Mouse (Mus musculus) retina, adult 2 months (tissue): ENCODE data around the gene Cacna1c.

Source experiments
- DNase-seq: peaks from one replicate; pipeline ENCODE4 v3.0.0-alpha.2; 2012; ENCODE audit warnings: low read depth, low spot score

The Cacna1c gene

DNA sequence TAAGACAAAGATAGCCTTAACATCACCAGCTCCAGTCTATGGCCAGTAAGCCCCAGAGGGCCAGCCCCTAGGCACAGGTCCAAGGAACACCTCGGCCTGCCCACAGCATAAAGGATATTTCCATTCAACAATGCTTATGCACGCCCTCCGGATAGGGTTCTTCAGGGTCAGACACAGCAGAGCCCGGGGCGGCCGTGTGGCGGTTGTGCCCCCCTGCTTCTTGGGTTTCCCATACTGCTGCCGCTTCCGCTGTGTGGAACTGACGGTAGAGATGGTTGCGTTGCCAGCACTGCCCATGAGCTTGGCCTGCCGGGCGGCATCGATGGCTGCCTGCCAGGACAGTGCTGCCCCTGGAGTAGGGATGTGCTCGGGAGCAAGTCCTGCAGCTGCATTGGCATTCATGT lies 139.1 kb downstream of the Cacna1c start:
- no peak for DNase-seq

DNA sequence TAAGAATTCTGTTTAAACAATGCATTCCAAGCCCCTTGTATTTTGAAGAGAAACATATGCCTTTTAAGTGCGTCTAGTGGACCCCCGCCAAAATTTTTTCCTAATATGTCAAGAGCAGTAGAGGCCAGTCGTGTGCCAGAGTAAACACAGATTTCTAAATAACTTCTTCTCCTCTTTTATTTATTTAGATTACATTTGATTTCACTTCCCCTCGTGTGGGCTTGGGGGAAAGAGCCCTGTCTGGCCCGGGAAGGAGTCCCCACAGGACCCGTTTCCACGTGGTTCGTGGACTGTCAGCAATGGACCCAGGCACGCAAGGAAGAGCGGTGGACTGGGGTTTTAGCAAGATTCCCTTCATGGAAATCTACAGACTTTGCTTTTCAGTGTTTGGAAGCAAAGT lies 143.4 kb downstream of the Cacna1c start:
- no peak for DNase-seq

DNA sequence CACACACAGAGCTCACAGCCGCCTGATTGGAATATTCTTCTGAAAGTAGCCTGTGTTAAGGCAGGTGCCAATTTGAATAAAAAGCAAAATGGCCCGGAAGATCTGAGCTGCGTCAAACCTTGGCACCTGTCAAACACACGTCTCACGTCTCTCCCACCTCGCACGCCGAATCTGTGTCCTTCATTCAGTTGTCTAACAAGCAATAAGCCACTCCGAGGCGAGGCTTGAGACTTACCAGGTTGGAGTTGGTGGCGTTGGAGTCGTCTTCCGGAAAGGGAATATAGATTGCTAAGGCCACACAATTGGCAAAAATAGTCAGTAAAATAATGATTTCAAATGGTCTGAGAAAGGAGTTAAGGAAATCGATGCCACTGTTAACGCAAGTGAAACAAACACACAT lies 143.9 kb downstream of the Cacna1c start:
- DNase-seq: no peak

DNA sequence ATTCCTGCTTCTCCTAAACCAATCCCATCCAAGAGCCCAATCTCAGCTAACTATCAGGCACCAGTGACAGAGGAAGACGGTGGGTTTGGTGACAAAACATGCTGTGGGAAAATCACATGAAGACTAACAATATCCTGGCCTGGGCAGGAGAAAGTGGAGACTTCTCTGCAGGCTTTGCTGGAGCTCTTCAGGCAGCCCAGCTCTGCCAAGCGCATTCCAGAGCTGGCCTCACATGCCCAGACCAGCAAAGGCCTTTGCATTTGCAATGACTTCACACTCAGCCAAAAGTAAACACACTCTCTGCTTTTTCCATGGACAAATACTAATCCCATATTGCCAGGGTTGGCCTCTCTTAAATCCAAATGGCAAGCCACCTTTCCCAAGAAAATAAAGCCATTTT lies 144.5 kb downstream of the Cacna1c start:
- no peak for DNase-seq

DNA sequence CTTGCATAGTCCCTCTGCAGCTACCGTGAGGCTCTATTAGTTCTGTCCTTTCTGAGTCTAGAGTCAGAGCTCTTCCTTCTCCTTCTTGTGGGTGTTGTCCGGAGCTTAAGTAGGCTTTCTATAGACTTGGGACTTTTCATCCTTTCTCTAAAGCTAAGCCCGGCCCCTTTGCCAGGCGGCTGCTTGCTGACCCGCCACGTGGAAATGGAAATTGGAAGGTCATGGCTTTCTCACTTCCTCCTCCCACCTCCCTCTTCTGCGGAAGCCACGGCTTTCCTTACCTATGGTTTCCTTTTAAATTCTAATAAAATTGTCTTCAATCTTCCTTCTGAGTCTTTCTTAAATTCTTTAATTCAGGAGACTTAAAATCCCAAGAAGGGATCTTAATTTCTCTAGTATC lies 148.9 kb downstream of the Cacna1c start:
- no peak for DNase-seq

DNA sequence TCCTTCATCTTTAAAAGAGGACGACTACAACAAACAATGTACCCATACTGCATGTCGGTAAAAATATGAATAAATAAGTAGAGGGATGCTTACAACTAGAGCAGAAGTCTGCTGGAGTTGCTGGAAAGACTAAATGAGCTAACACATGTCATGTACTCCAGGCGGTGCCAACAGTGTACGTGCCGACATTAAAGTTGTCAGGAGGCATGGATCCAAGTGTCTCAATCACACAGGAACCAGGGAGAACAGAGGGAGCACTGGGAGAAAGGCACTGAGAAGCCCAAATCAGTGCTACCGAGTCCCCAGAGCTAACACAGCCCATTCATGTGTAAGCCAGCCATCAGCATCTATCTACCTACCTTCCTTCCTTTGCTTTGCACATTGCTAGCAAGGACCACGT lies 150.7 kb downstream of the Cacna1c start:
- no peak for DNase-seq

DNA sequence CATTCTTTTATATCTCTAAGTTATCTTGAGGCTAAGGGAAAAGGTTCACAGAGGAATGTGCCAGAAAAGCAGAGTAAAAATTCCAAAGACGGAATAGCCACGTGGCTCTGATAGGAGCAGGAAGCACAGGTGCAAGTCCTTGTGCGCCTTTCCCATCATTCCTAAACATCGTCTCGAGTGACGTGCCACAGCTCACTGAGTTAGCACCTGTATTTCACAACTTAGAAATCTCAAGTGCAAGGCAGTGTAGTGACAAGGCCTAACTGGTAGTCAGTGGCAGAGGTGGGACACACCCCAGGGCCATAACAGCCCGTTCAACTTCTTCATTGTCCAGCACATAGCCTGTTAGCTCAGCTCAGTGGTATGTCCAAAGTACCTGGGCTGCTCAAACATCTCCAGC lies 152.1 kb downstream of the Cacna1c start:
- DNase-seq: no peak

DNA sequence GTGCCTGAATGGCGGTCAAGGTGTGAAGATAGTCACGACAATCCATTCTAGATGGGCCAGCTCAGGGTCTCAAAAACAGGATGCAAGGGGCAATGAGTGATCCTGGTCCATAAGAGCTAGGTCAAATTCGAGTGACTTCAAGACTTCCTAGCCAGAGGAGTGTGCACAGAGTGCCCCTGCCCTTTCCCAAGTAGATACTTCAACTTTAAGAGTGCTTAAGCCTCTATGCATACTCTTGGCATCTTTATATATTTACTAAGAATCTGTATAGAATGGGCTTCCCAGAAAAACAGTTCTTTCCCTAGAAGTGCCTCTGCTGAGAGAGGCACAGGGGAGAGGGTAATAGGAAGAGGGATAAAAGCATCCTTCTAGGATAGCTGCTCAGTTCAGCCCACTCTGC lies 153.4 kb downstream of the Cacna1c start:
- DNase-seq: no peak

DNA sequence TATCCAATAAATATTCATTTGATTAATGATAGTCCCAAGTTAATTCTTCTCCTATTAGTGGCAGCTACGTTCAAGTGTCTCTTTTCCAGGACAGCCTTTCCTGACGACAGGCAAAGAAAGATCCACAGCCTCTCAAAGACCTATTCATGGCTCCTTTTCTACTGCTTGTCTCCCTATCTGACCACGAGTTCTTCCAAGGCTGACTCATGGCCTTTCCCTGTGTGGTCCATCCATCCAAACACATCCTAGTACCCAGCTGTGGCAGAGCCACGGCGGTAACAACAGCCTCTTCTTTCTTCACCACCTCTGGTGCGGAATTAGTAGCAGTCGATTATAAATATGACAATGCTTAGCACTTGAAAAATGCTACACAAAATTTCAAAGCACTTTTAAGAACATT lies 155.3 kb downstream of the Cacna1c start:
- DNase-seq: no peak

DNA sequence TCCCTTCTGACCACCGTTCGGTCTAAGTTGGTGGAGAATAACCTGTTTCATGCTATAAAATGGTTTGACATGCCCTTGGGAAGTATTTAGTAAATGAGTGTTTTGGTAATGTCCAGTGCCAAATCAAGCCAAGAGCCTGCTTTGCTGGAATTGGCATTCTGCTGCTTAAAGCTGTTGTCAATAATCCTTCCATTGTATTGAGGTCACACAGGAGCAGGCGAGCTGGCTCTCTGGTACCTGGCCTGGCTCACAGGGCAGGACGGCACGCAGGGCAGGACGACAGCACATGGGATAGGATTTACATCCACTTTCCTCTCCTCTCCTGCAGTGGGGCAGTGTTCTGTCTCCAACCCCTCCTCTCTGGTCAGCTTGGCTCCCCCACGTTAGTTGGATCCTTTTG lies 156.4 kb downstream of the Cacna1c start:
- DNase-seq: no peak

DNA sequence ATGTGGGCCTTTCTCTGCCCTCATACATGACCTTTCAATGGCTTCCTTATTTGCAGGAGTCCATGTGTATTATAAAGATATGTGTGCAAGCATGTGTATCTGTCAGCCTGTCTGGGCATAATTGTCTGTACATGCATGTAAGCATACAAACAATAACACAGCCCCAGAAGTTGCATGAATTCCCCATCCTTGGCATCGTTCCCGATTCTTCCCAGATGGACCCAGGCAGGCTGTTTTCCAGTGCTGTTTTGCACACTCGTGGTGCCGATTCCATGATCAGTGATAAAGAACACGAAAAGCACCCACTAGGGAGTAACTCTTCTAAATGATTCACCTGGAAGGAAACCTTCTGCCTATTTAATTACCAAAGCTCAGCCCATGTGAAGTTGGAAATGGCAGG lies 156.9 kb downstream of the Cacna1c start:
- no peak for DNase-seq

DNA sequence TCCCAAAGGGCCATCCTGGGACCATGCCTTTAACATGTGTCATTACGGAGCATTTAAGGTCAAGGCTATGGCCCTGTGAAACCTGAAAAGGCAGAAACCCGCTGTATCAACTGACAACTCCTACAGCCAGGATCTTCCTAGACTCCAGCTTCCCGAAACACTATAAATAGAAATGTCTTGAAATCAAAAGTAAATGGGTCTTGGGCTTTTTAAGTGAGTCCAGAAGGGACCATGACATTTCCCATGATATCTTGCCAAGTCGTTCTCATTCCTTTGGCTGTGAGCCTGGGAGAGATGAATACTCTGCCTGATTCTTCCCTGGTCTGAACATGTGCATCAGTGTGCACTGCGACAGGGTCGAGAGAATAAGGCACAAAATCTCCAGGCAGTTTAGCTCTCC lies 158.4 kb downstream of the Cacna1c start:
- no peak for DNase-seq

DNA sequence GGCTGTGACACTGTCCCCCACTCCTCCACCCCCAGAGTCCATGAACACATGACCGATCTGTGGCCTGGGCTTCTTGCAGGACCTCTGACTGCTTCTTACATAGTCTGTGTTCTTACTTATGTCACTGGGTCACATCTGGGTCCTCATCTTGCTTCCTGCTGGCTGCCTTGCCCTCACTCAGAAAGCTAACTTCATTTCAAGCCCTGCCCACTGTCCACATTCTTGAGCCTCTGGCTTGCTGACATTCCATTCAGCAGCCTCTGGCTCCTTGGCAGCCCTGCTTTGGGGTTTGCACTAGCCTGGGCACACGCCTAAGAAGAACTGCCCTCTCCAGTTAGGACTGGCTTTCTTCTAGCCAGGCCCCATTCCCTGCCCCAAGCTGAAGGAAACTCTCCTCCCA lies 159.2 kb downstream of the Cacna1c start:
- DNase-seq: no peak

DNA sequence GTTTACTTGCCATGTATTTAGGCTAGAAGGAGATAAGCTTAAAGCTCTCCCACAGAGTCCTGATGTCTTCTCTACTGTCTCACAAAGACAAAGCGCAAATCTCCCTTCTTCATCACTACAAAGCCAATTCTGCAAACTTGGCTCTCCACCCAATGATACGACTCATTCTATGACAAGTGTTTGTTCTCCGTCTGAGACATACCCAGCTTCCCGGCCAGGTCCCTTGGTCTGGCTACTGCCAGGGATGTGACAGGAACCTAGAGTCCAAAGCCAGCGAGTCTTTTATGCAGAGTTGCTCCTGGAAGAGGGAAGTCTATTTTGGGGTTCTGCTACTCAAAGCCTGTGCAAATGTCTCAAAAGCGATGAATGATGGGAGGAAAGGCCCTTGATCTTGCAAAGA lies 160.9 kb downstream of the Cacna1c start:
- DNase-seq: no peak

DNA sequence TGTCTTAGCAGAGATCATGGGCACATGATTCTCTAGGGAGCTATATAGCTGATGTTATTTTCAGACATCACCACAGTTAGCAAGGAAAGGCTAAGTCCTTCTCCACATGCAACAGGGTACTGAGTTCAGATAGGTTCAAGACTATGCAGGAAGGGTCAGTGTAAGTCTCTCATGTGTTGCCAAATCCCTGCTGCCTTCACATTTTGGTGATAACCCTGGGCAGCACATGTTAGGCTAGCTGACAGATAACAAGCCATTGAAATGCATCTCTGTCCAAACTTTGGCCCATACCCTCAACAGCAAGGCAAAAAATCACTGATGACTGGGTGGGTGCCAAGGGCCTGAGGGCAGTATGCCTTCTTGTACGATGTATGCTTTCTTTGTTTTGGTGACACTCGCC lies 161.3 kb downstream of the Cacna1c start:
- DNase-seq: no peak

DNA sequence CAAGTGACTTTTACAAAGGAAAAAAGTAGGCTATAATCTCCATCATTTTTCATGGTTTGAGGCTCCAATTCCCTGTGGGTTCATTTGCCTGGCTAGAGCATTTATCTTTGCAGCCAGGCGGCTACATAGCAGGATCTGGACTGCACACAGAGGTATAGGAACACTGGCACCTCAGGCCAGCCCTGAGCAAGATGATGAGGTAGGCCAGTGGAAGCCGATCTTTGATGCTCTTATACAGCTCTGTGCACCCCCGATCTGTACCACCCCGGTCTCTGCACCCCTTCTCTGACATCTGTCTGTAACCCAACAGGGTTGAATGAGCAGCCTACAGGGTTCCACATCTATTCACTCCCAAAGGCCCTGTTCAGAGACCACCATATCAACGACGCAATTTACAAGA lies 168.3 kb downstream of the Cacna1c start:
- DNase-seq: no peak

DNA sequence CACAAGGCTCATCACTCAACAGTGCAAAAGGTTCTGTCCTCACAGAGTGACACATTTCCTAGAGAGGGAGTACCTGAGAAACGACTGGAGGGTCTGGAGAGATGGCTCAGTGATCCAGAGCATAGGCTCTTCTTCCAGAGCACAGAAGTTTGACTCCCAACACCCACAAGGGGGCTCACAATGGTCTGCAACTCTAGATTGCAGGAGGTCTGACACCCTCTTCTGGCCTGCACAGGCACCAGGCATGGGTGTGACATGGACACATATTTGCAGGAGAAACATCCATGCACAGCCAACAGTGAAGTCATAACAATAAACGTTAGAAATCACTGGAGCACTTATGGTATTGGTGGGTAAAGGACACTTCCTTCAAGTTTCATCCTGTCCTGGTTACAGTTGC lies 173.4 kb downstream of the Cacna1c start:
- DNase-seq: no peak

DNA sequence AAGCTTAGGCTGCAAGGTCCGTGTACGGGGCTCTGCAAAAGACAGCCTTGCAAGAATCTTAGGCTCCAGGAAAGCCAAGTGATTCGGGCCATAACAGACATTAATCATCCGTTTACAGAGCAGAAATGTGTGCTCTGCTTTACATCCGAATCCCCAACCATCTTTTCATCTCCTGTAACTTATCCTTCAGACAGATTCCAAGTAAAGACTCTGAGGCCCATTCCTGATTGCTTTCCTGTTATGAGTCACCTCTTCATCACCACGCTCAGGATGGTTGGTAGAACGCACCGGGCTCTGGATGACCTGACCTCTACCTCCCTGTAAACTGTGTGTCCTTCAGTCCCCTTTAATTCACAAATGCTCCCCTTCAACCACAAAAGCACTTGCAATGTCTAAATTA lies 175.0 kb downstream of the Cacna1c start:
- DNase-seq: no peak

DNA sequence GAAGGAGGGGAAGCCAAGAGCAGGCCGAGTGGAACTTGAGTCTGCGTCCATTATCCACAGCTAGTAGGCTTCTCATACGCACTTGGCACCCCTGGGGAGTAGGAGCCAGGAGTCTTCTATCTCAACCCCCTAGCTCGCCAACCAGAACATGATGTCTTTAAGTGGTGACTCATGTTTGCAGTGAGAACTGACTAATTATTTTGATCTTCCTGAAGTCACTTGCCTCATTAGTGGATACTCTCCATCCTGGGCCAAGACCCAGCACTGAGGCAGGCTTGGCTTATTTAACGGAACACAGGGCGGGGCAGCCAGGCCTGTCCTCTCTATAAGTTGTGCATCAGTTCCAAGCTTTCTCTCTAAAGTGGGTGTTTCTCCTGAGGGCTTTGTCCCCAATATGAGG lies 177.3 kb downstream of the Cacna1c start:
- DNase-seq: no peak

DNA sequence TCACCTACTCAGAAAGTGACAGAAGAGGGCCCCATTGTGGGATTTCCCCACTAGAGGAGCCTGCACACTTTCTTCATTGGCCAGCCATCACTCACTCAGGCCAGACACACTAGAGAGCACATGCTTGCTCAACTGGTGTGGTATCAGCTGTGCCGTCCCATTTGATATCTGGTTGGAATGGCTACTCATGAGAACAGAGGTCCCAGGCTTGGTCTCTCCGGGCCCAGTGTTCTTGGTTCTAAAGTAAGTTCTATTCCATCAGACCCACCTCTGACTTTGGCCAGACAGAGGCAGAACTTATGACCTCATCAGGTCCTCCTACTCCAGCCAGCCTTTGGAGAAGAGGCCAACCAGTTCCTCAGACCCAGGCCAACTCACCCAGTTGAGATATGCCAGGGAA lies 178.0 kb downstream of the Cacna1c start:
- no peak for DNase-seq

DNA sequence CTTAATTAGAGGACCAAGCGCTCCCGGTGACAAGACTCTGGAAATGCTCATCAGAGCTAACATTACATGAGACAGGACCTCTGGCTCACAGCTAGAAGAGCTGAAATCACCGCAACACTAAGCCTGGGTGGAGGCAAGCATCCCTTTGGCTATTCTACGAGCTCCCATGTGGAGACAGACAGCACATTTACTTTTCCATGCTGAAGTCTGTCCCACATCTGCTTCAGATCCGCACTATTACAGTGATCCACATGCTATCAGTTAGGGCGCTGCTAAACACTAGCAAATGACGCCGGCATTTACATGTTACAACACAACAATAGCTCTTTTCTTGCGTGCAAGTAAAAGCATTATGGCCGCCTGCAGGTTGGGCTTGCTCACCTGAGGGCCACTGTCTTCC lies 178.7 kb downstream of the Cacna1c start:
- DNase-seq: no peak

DNA sequence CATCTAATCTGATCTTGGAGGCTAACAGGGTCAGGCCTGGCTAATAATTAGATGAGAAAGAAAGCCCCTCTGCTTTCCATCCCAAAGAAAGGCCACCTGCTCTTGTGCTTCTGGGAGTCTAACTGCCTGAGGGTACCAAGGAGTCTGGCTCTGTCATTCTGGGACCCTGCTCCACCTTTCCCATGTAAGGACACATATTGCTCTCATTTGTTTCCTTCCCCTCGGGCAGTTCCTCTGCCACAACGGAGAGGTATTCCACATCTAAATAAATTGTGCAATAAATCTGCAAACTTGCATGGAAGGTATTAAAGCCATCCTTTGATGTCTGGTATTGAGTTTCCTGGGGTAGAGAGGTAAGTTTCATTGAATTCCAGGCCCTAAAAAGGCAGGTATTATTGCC lies 180.9 kb downstream of the Cacna1c start:
- no peak for DNase-seq

DNA sequence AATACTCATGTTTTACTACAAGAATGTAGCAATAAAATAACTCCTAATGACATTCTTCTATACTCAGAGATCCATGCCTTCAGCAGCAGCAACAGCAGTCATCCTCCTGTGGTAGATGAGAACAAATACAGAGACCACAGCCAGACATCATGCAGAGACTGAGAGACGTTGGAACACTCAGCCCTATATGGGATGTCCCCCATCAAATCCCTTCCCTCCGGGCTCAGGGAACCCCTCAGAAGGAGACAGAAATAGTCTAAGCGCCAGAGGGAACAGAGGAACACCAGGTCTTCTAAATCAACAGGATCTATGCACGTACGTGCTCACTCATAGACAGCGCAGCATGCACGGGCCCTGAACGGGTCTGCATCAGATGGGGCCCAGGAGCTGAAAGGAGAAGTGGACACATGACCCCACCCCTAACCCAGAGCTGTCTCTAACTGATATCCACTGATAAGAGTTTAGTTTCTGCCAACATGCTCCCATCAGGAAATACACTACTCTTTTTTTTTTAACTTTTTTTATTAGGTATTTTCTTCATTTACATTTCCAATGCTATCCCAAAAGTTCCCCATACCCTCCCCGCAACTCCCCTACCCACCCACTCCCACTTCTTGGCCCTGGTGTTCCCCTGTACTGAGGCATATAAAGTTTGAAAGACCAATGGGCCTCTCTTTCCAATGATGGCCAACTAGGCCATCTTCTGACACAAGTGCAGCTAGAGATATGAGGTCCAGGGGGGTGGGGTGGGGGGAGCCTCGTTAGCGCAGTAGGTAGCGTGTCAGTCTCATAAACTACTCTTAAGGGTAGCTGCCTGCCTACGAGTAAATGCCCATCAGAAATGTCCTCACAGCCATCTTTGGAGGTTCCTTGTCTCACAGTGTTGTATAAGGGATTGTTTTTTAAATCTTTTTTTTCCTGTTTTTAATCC lies 182.8 kb downstream of the Cacna1c start:
- no peak for DNase-seq

DNA sequence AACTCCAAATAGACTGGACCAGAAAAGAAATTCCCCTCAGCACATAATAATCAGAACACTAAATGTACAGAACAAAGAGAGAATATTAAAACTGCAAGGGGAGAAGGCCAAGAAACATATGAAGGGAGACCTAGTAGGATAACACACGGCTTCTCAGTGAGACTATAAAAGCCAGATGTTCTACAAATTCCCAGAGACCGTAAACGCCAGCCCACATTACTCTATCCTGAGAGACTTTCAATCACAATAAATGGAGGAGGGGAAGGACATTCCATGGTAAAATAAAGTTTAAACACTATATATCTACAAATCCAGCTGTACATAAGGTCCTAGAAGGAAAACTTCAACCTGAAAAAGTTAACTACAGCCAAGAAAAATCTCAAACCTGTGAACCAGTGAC lies 185.3 kb downstream of the Cacna1c start:
- DNase-seq: no peak
